Mouse (Mus musculus) megakaryocyte, embryonic 14.5 days (primary cell): ENCODE measurements around the gene Ppil6. TPM values are rescaled to one million over a fixed set of nuclear protein-coding genes. Genes with fewer than 3 reads are reported as not detected.

Experiments used
- H3K27me3 ChIP-seq: replicated peaks from 2 replicates; pipeline ENCODE3; 2012; ENCODE audit warnings: inconsistent platforms
- H3K36me3 ChIP-seq: replicated peaks from 2 replicates; pipeline ENCODE3; 2012; ENCODE audit warnings: low read length, inconsistent platforms, mixed read lengths
- H3K4me1 ChIP-seq: 2 replicates; pipeline ENCODE4 v1.6.1; 2012; ENCODE audit warnings: inconsistent platforms
- H3K4me3 ChIP-seq: replicated peaks from 2 replicates; pipeline ENCODE3; 2012; ENCODE audit warnings: moderate library complexity, mild to moderate bottlenecking, inconsistent platforms
- H3K9me3 ChIP-seq: 2 replicates; pipeline ENCODE4 v1.6.1; 2012; ENCODE audit warnings: inconsistent platforms
- FLI1 ChIP-seq: IDR thresholded peaks from 2 replicates; pipeline ENCODE4 v1.6.1; 2012; ENCODE audit warnings: low read length, inconsistent platforms, mixed read lengths
- GATA1 ChIP-seq: IDR thresholded peaks from 3 replicates; pipeline ENCODE4 v1.6.1; 2012; ENCODE audit warnings: mixed read lengths, low read length, inconsistent platforms, borderline replicate concordance
- polyA plus RNA-seq: library from polyadenylated mRNA; stranded (reverse); fragments of >175 nt; gene quantifications from 2 replicates; pipeline ENCODE4 v1.2.3, GENCODE M21; 2012; ENCODE audit warnings: low replicate concordance; ENCODE audit not compliant: insufficient read depth

Ppil6 gene
- polyA plus RNA-seq, 1 experiment = not detected

GRCm38 (mm10) chr10:41558401-41558800 lies 68.2 kb downstream of the Ppil6 start:
- Histone ChIP-seq H3K9me3 (peaks cover 50% of the 10 kb centered on the region), H3K4me3 (no peak overlapping the region), H3K27me3 (peaks cover 24% of the 10 kb centered on the region), H3K36me3 (peaks cover 4% of the 10 kb centered on the region), H3K4me1 (no peaks in the 10 kb centered on the region)
- TF ChIP-seq FLI1 (no peak), GATA1 (no peak)

GRCm38 (mm10) chr10:41561701-41562395 lies 71.6 kb downstream of the Ppil6 start:
- Histone ChIP-seq H3K4me1 (peaks cover 5% of the 10 kb centered on the region), H3K36me3 (peaks cover 4% of the 10 kb centered on the region), H3K4me3 (no peak overlapping the region), H3K9me3 (peaks cover 47% of the 10 kb centered on the region), H3K27me3 (peaks cover 8% of the 10 kb centered on the region)
- no peak for TF ChIP-seq FLI1

Other genes with a start within 250 kb of the Ppil6 start
- 1.5 TPM in 1 of 2 replicates, not detected in the other for gene Fig4, start 187.2 kb upstream of the Ppil6 start, polyA plus RNA-seq
- not detected in 2 replicates for gene Ak9, start 186.5 kb upstream of the Ppil6 start, polyA plus RNA-seq
- gene Zbtb24, start 40.1 kb upstream of the Ppil6 start, polyA plus RNA-seq = 2.4 and 3.3 TPM in 2 replicates
- 4.7 and 17.3 TPM in 2 replicates for gene Mical1, start 14.1 kb upstream of the Ppil6 start, polyA plus RNA-seq
- 9.3 and 13.7 TPM in 2 replicates for gene Smpd2, start 70 bp upstream of the Ppil6 start, polyA plus RNA-seq
- 56.7 and 184 TPM in 2 replicates for gene Cd164, start 29.0 kb downstream of the Ppil6 start, polyA plus RNA-seq
- gene Ccdc162, start 226.2 kb downstream of the Ppil6 start, polyA plus RNA-seq = not detected in 2 replicates